Mouse (Mus musculus) kidney, adult 2 months (tissue): ENCODE measurements around the gene Cd8b1.

Experiments used
- CTCF ChIP-seq: fragments of 200-500 bp; conservative IDR thresholded peaks from 2 replicates; pipeline ENCODE4 v1.5.1; 2011; ENCODE audit warnings: low read depth, mild to moderate bottlenecking, control low read depth, low read length, moderate library complexity, mixed read lengths; ENCODE audit not compliant: insufficient read depth, insufficient read length
- POLR2A ChIP-seq: fragments of 200-500 bp; IDR thresholded peaks from one replicate; pipeline ENCODE4 v1.6.1; 2011; ENCODE audit warnings: low read depth, low read length, control low read depth

- TF ChIP-seq CTCF (no peak), POLR2A (no peak)
Observed at GRCm38 (mm10) chr6:71293509-71293908, 29.1 kb upstream of the Cd8b1 start.
